Mouse (Mus musculus) lung, postnatal 0 days (tissue): ENCODE data around the gene Sf3b3.
A peak's percentile ranks its signal among the peaks of the same experiment; 100 is the strongest.

Experiments
- CTCF ChIP-seq: IDR thresholded peaks from 2 replicates; pipeline ENCODE4 v1.5.1; 2016; ENCODE audit warnings: antibody characterized with exemption, mild to moderate bottlenecking
- EP300 ChIP-seq: IDR thresholded peaks from 2 replicates; pipeline ENCODE4 v1.6.1; 2016; ENCODE audit warnings: antibody characterized with exemption, mild to moderate bottlenecking, control low read depth

GRCm38 (mm10) chr8:110842012-110842574, 4.5 kb downstream of the Sf3b3 start:
- TF ChIP-seq CTCF (peak; percentile 29), EP300 (no peak)
